Mouse (Mus musculus) yolk sac, embryonic 10.5 days (tissue): ENCODE measurements at regions not wholly inside any gene's neighbourhood (a gene's known extent, or its start where the extent isn't known, plus 50 kb on each side); places are given as distances from the start of the nearest gene placed in this dataset.

Source experiments
- DNase-seq: peaks from one replicate; pipeline ENCODE4 v3.0.0-alpha.2; 2017; ENCODE audit warnings: low spot score

- peak; percentile 39 for DNase-seq
Observed at GRCm38 (mm10) chr6:101482635-101483465, 105.2 kb upstream of the Pdzrn3 start.

GRCm38 (mm10) chr6:101473956-101474355 is 96.3 kb upstream of the Pdzrn3 start:
- no peak for DNase-seq

- peak; percentile 22 for DNase-seq
Observed at GRCm38 (mm10) chr6:101473257-101473925, 95.7 kb upstream of the Pdzrn3 start.

GRCm38 (mm10) chr6:101464910-101465309 is 87.2 kb upstream of the Pdzrn3 start:
- DNase-seq = no peak

GRCm38 (mm10) chr6:101463812-101464320 is 86.2 kb upstream of the Pdzrn3 start:
- no peak for DNase-seq

GRCm38 (mm10) chr6:101446720-101447119 is 69.0 kb upstream of the Pdzrn3 start:
- DNase-seq = no peak

- no peak for DNase-seq
Observed at GRCm38 (mm10) chr6:101446316-101446715, 68.6 kb upstream of the Pdzrn3 start.

- no peak for DNase-seq
Observed at GRCm38 (mm10) chr6:101432769-101433168, 55.1 kb upstream of the Pdzrn3 start.

GRCm38 (mm10) chr6:101429634-101430033 is 51.9 kb upstream of the Pdzrn3 start:
- no peak for DNase-seq
